Mouse (Mus musculus): ENCODE measurements around the gene Ptbp3. TPM values are rescaled to one million over a fixed set of nuclear protein-coding genes. Genes with fewer than 3 reads are reported as not detected.
A peak's percentile ranks its signal among the peaks of the same experiment; 100 is the strongest.

Gene Ptbp3
- 16.9 and 18.9 TPM in 2 replicates for polyA plus RNA-seq (2015; fragmentation: Nextera tagmentation; extraction: Ambion mirVana)

- H3K27me3 ChIP-seq (replicated peaks): no peaks in the 10 kb centered on the region
- ATAC-seq (replicated peaks): peak; percentile 94
Measured at GRCm38 (mm10) chr4:59549175-59549976, at the start of gene Ptbp3. TSS of gene Ptbp3 (minus strand) at chr4:59549364.

DNA sequence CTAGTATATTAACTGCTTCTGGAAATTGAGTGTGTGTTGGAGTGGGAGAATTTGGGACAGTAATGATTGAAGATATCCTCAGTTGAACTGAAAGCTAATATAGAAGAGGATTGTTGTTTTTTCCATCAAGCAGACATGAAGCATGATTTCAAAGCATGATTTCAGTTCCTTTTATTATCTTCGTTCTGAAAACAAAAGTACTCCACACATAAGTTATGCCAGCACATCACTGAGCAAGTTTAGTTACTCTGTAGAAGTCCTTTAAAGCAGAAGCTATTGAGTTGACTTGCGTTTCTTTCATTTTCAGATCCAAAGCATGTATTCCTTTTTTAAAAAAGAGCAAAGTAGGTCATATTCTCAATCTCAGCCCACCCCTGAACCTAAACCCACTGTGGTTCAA, 47.4 kb upstream of the Ptbp3 start:
- Histone ChIP-seq H3K9me3 (no peaks in the 10 kb centered on the region), H3K27ac (no peak overlapping the region)
- 85% methylated on average over 2 of the region's 2 CpGs for WGBS

More at GRCm38 (mm10) chr4:59549175-59549976, at the start of gene Ptbp3:
- no peaks in the 10 kb centered on the region for H3K9me3 ChIP-seq
- peak within 1 kb of the TSS; percentile 97 for H3K4me3 ChIP-seq
- H3K36me3 ChIP-seq (replicated peaks): no peaks in the 10 kb centered on the region
- peak within 1 kb of the TSS; percentile 94 for H3K9ac ChIP-seq
- peak within 1 kb of the TSS; percentile 86 for H3K4me2 ChIP-seq
- H3K27ac ChIP-seq: peak within 1 kb of the TSS; percentile 94
- 1% methylated on average over 71 of the region's 83 CpGs for WGBS
- H3K4me1 ChIP-seq: peaks cover 10% of the 10 kb centered on the region

DNA sequence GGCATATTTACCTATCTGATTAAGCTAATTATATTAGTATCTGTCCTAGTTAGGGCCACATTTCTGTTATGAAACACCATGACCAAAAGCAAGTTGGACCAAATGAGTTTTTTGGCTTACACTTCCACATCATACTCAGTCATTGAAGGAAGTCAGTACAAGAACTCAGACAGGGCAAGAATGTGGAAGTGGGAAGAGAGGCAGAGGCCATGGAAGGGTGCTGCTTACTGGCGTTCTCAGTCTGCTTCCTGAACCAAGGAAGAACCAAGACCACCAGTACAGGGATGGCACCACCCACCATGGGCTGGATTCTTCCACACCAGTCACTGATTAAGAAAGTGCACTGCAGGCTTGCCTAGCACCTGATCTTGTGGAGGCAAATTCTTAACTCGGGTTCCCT, 45.5 kb upstream of the Ptbp3 start:
- no peaks in the 10 kb centered on the region for H3K4me1 ChIP-seq
- H3K4me2 ChIP-seq: no peak overlapping the region
- no peak overlapping the region for H3K4me3 ChIP-seq
- H3K27ac ChIP-seq: no peak overlapping the region
- H3K36me3 ChIP-seq (replicated peaks): no peaks in the 10 kb centered on the region
- H3K9me3 ChIP-seq: no peaks in the 10 kb centered on the region
- no peak for ATAC-seq (replicated peaks)
- H3K27me3 ChIP-seq (replicated peaks): no peaks in the 10 kb centered on the region
- no peak overlapping the region for H3K9ac ChIP-seq
- 77% methylated on average over 2 of the region's 2 CpGs for WGBS

More for the DNA sequence above, 47.4 kb upstream of the Ptbp3 start:
- H3K4me2 ChIP-seq: no peak overlapping the region
- no peak overlapping the region for H3K9ac ChIP-seq
- no peaks in the 10 kb centered on the region for H3K4me1 ChIP-seq
- no peaks in the 10 kb centered on the region for H3K27me3 ChIP-seq (replicated peaks)
- H3K36me3 ChIP-seq (replicated peaks): no peaks in the 10 kb centered on the region
- no peak for ATAC-seq (replicated peaks)
- H3K4me3 ChIP-seq: no peak overlapping the region

GRCm38 (mm10) chr4:59587872-59588226, 38.7 kb upstream of the Ptbp3 start:
- H3K4me2 ChIP-seq: no peak overlapping the region
- no peaks in the 10 kb centered on the region for H3K36me3 ChIP-seq (replicated peaks)
- H3K4me1 ChIP-seq: no peaks in the 10 kb centered on the region
- H3K4me3 ChIP-seq: no peak overlapping the region
- no peaks in the 10 kb centered on the region for H3K27me3 ChIP-seq (replicated peaks)
- ATAC-seq (replicated peaks): no peak
- no peak overlapping the region for H3K9ac ChIP-seq
- H3K9me3 ChIP-seq: no peaks in the 10 kb centered on the region
- H3K27ac ChIP-seq: no peak overlapping the region
- 97% methylated on average over 1 of the region's 1 CpGs for WGBS

DNA sequence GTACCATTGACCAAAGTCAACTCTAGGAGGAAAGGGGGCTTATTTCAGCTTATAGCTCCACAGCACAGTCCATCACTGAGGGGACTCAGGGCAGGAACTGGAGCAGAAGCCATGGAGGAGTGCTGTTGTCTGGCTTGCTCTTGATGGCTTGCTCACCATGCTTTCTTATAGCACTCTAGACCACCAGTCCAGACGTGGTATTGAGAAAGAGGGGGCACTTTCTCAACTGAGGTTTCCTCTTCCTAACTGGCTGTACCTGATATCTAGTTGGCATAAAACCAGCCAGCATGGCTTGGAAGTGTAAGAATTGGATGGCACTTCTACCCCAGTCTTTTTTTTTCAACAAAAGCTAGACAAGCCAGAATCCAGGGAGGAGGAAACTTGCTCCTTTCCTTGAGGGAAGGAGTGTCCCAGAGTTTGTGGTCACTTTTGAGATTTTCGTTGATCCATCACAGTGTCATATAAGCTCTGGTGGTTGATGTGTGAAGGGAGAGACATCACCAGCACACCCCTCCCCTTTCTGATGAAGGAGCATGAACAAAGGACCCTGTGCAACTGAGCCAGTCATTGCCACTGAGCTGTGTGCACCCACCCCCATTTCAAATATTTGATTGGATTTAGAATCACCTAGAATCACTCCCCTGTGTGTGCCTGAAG, 38.2 kb upstream of the Ptbp3 start:
- Histone ChIP-seq H3K27ac (no peak overlapping the region), H3K4me3 (no peak overlapping the region), H3K9ac (no peak overlapping the region), H3K4me2 (no peak overlapping the region), H3K4me1 (peaks cover under 1% of the 10 kb centered on the region), H3K27me3 (replicated peaks) (no peaks in the 10 kb centered on the region), H3K9me3 (no peaks in the 10 kb centered on the region), H3K36me3 (replicated peaks) (no peaks in the 10 kb centered on the region)
- 69% methylated on average over 2 of the region's 2 CpGs for WGBS
- no peak for ATAC-seq (replicated peaks)

DNA sequence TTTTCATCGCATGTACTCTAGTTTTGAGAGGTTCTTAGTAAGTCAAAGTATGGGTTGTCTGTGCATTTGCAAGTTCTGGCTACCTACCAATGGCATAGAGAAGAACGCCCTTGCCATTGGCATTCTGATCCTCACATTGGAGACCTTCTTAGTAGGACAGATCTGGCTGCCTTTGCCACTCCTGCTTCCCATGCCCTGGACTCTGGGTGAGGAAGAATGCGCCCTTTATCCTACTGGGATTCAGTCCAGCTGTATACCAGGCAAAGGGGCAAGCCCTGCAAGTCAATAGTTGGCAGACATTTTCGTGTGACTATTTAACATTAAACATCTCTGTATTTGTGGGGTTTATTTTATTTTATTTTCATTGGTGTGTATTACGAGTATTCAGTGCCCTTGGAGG, 35.9 kb upstream of the Ptbp3 start:
- 80% methylated on average over 5 of the region's 5 CpGs for WGBS
- no peak overlapping the region for H3K27ac ChIP-seq
- H3K9me3 ChIP-seq: no peaks in the 10 kb centered on the region
- H3K4me1 ChIP-seq: peaks cover 11% of the 10 kb centered on the region
- no peak for ATAC-seq (replicated peaks)
- no peak overlapping the region for H3K4me3 ChIP-seq
- H3K27me3 ChIP-seq (replicated peaks): no peaks in the 10 kb centered on the region
- H3K9ac ChIP-seq: no peak overlapping the region
- no peaks in the 10 kb centered on the region for H3K36me3 ChIP-seq (replicated peaks)
- H3K4me2 ChIP-seq: no peak overlapping the region

DNA sequence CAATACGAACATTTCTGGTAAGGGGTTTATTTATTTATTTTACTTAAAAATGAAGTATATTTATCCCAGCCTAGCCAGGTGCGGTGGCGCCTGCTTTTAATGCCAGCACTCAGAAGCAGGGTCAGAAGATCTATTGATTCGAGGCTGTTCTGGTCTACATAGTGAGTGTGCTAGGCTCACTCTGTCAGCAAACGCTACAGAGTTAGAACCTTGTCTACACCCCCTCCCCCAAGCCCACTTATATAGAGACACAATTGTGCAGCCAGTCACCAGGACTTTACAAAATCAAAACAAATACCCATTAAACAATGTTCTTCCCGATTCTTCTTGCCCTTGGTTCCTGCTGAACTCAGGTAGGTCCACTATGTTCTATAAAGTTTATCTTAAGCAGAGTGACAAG, 33.0 kb upstream of the Ptbp3 start:
- Histone ChIP-seq H3K9me3 (no peaks in the 10 kb centered on the region), H3K4me1 (peaks cover 15% of the 10 kb centered on the region), H3K4me3 (peak overlapping the region; percentile 67), H3K27ac (no peak overlapping the region), H3K27me3 (replicated peaks) (no peaks in the 10 kb centered on the region), H3K9ac (peak overlapping the region; percentile 51; the same call in 1 of the 2 replicates), H3K4me2 (peak overlapping the region; percentile 77), H3K36me3 (replicated peaks) (no peaks in the 10 kb centered on the region)
- ATAC-seq (replicated peaks): no peak
- 24% methylated on average over 6 of the region's 6 CpGs for WGBS

- peak within 1 kb of the TSS; percentile 77 for H3K4me2 ChIP-seq
- under 1% methylated on average over 61 of the region's 61 CpGs for WGBS
- peaks cover 15% of the 10 kb centered on the region for H3K4me1 ChIP-seq
- peak; percentile 97 for ATAC-seq (replicated peaks)
- peak within 1 kb of the TSS; percentile 67 for H3K4me3 ChIP-seq
- H3K9ac ChIP-seq: peak within 1 kb of the TSS; percentile 69
- no peaks in the 10 kb centered on the region for H3K36me3 ChIP-seq (replicated peaks)
- H3K27ac ChIP-seq: peak within 1 kb of the TSS; percentile 94
- no peaks in the 10 kb centered on the region for H3K27me3 ChIP-seq (replicated peaks)
- H3K9me3 ChIP-seq: no peaks in the 10 kb centered on the region
Measured at GRCm38 (mm10) chr4:59581314-59582185, 32.4 kb upstream of the Ptbp3 start, which contains the start of gene Hsdl2. TSS of gene Hsdl2 (plus strand) at chr4:59581563.

GRCm38 (mm10) chr4:59580495-59581281, 31.5 kb upstream of the Ptbp3 start:
- H3K4me1 ChIP-seq: peaks cover 15% of the 10 kb centered on the region
- H3K4me2 ChIP-seq: peak overlapping the region; percentile 77
- ATAC-seq (replicated peaks): peak; percentile 75
- under 1% methylated on average over 23 of the region's 23 CpGs for WGBS
- H3K36me3 ChIP-seq (replicated peaks): no peaks in the 10 kb centered on the region
- peak overlapping the region; percentile 69 for H3K9ac ChIP-seq
- peak overlapping the region; percentile 67 for H3K4me3 ChIP-seq
- H3K27ac ChIP-seq: peak overlapping the region; percentile 94
- no peaks in the 10 kb centered on the region for H3K9me3 ChIP-seq
- H3K27me3 ChIP-seq (replicated peaks): no peaks in the 10 kb centered on the region

DNA sequence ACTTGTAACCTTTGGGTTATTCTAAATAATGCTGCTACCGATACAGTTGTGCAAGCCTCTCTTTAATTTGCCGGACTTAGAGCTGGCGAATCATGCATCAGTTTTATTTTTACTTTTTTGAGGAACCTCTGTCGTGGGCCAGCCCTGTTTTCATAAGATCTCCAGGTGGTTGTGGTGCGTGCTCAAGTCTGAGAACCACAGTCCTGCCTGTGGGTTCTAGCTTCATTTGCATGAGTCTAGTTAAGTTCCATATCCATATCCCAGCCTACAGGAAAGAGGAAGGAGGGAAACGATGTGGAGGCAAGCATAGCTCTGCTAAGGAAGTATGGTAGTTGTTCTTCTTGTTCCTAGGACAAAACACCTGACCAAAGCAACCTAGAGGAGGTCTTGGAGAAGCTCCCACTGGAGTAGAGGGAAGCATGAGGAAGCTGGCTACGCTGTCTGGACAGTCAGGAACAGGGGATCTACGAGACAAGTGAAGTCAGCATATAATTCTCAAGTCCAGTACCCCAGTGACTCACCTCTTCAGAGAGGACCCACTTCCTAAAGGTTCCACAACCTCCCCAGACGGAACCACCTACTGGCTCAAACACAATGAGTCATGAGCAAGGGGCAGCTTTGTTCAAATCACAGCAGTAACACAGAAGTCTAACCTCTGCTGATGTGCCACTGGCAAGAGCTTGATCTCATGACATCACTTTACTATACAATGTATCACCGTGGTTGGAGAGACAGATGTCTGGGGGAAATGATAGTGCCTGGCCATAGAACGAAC, 26.2 kb upstream of the Ptbp3 start:
- ATAC-seq (replicated peaks): no peak
- no peaks in the 10 kb centered on the region for H3K27me3 ChIP-seq (replicated peaks)

DNA sequence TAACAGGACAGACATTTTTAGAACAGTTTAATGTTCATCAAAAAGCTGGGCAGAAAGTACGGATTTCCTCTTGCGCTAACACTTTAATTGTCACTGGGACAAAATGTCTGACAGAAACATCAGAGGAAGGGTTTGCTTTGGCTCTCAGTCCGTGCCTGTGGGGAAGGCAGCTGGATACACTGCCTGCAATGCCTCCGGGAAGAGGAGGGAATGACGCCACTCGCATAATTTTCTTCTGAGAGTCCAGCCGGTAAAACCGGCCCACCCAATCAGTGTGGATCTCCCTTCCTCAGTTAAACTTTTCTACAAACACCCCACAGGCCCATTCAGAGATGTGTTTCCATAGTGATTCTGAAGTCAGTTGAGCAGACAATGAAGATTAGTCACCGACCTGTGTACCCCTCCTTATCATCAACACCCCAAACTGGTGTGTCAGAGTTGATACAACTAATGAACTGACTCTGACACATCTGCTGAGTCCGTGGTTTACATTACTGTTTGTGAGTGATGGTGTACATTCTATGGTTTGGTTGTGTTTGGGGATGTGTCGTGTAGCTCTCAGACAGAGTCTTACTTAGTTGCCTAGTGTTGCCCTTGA, 23.5 kb upstream of the Ptbp3 start:
- Histone ChIP-seq H3K36me3 (replicated peaks) (no peaks in the 10 kb centered on the region), H3K9ac (no peak overlapping the region), H3K4me3 (no peak overlapping the region), H3K27ac (no peak overlapping the region), H3K4me2 (no peak overlapping the region), H3K27me3 (replicated peaks) (no peaks in the 10 kb centered on the region), H3K4me1 (no peaks in the 10 kb centered on the region), H3K9me3 (no peaks in the 10 kb centered on the region)
- WGBS: 79% methylated on average over 11 of the region's 11 CpGs
- ATAC-seq (replicated peaks): no peak

More for the DNA sequence above, 26.2 kb upstream of the Ptbp3 start:
- H3K9ac ChIP-seq: no peak overlapping the region
- no peaks in the 10 kb centered on the region for H3K36me3 ChIP-seq (replicated peaks)
- no peak overlapping the region for H3K4me3 ChIP-seq
- no peak overlapping the region for H3K4me2 ChIP-seq
- H3K9me3 ChIP-seq: no peaks in the 10 kb centered on the region
- WGBS: 86% methylated on average over 11 of the region's 11 CpGs
- peaks cover 6% of the 10 kb centered on the region for H3K4me1 ChIP-seq
- no peak overlapping the region for H3K27ac ChIP-seq
